Mouse (Mus musculus) hematopoietic stem cell, adult 5-6 weeks (primary cell): ENCODE results near the gene Nav2. TPM values are rescaled to one million over a fixed set of nuclear protein-coding genes. Genes with fewer than 3 reads are reported as not detected.

Source experiments
- ATAC-seq, 2 experiments: fragments of 125-278 bp in 1 of 2; replicated peaks in 1 of 2; 2 replicates each; pipeline ENCODE4 v1.8.0; 2016 to 2017; ENCODE audit warnings: inconsistent platforms in 2 of 2, mild to moderate bottlenecking in 2 of 2, moderate number of reproducible peaks in 2 of 2, low read depth in 1 of 2, moderate TSS enrichment in 1 of 2; ENCODE audit not compliant: low FRiP score in 2 of 2, poor library complexity in 2 of 2, severe bottlenecking in 2 of 2, insufficient read depth in 1 of 2, low TSS enrichment in 1 of 2
- total RNA-seq: library from RNA; stranded (forward); fragments of 172-1452, 232-1000 nt; gene quantifications from 2 replicates; pipeline ENCODE4 v1.2.3, GENCODE M21; 2017

The Nav2 gene
- total RNA-seq, 1 experiment from 2014 or later: 7.4 TPM

- no peak for ATAC-seq
Observed at GRCm38 (mm10) chr7:49347338-49348272, 439.1 kb downstream of the Nav2 start.

DNA sequence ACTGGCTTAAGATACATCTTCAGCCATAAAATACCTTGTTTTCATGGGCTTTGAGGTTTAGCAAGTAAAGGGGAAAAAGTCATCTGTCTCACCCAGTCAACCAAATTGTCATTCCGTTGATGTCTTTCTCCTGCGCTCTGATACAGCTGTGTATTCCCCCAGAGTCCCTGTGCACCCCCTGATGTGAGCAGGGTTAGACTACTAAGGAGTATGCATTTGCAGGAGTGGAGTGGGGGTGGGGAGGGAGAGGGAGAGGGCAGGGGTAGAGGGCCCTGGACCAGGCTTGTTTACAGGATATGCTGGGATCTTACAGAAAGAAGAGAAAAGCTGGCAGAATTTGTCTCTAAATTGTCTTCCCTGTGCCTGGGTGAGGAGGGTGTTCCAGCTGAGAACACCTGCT lies 440.1 kb downstream of the Nav2 start:
- no peak for ATAC-seq

DNA sequence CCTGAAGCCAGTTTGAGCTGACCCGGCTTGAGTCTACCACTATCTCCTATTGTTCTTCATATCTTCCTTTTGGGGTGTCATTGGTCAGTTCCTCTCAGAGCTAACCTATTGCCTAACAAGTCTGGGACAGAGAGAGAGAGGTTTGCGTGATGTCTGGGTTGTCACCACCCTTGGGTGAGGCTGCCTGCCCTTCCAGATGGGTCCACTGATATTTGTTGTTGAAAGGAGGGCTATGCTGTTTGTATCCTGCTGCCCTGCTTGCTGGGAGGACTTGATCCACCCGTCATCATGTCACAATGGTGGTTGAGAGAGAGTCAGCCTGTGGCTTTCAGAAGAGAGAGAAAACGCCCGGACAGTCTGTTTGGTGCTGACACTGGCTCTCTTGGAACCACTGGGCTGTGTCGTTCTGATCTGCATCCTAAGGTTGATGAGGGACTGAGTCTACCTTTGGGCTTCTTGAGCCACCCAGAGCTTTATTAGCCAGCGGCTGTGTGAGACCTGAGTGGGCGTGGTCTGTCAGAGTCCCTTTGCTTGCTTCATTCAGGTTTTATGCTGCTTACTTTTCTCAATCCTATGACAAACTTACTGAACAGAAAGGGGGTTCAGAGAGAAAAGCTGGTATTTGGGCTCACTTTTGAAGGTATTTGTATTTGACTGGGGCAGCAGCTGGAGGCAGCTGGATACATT lies 441.9 kb downstream of the Nav2 start:
- ATAC-seq: no peak

- ATAC-seq: no peak
Observed at GRCm38 (mm10) chr7:49351596-49352258, 443.2 kb downstream of the Nav2 start.

DNA sequence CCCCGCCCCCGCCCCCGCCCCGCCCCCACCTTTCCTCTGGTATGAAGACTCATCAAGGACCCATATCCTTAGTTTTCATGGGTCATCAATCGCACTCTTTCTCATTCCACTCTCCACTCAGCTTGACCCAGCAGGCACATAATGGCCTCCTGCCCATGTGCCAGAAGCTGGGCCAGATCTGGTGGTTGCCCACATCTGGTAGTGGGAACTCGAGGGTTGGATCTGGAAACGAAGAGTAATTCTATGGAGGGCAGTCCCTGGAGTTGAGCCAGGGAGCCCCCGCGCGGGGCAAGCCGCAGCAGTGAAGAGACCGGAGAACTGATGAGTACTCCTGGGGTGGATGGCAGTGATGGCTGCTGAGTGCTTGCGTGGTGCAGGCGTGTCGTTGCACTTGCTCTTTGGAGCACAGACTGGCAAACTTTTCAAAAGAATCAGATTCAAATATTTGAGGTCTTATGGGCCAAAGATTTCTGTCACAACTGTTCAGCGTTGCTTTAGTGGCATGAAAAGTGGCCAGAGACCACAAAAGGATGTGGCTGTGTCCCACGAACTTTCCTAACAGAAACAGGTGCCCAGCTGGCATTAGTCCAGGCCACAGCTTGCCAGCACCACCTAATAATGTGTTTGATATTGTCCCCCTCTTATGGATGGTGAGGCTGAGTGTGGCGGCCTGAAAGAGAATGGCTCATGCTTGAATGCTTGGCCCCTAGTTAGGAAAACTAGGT lies 449.1 kb downstream of the Nav2 start:
- peak in 1 of 2 experiments; percentile 17; a peak in 1 of 4 replicates for ATAC-seq

- no peak for ATAC-seq
Observed at GRCm38 (mm10) chr7:49359120-49359519, 450.6 kb downstream of the Nav2 start.

DNA sequence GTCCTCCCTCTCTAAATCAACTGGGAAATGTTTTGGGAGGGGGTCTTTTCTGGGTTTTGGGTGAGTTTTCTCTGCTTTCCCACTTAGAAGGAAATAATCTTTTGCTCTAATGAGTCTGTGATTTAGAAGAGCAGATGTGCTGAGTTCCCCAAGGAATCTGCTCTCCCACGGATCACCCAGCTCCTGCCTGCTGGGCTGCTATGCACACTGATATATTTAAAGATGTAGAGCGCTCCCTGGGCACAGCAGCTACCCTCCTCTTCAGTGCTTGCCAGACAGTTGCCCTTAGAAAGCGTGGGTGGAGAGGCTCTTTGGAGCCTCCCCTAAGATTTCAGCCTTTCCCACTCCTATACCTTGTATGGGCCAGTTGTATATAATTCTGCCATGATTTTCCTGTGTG lies 452.1 kb downstream of the Nav2 start:
- no peak for ATAC-seq

DNA sequence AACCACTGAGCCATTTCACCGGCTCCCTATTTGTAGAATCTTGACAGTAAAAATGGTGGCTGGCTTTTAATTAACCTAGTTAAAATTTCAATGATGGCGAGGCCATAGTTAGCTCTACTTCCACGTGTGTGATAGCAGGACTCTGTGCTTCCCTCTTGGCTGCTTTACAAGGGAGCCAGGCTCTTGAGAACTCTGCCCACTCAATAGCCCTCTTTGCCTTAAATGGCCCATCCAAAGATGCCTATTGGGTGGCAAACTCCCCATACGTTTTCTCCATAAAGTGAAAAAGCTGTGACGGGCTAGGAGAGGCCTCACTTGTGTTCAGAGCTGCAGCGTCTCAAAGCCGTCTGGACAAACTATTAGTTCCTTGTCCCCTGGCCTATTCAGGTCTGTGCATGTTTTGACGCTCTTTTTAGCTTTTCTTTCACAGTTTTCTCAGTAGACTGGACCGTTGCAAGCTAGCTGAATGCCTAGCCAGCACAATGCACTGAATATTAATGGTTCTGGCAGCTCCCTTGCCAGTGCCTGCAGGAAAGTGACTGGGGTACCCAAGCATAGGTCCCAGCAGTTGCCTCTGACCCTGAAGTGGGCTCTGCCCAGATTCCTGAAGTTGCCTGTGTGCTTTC lies 453.1 kb downstream of the Nav2 start:
- no peak for ATAC-seq

DNA sequence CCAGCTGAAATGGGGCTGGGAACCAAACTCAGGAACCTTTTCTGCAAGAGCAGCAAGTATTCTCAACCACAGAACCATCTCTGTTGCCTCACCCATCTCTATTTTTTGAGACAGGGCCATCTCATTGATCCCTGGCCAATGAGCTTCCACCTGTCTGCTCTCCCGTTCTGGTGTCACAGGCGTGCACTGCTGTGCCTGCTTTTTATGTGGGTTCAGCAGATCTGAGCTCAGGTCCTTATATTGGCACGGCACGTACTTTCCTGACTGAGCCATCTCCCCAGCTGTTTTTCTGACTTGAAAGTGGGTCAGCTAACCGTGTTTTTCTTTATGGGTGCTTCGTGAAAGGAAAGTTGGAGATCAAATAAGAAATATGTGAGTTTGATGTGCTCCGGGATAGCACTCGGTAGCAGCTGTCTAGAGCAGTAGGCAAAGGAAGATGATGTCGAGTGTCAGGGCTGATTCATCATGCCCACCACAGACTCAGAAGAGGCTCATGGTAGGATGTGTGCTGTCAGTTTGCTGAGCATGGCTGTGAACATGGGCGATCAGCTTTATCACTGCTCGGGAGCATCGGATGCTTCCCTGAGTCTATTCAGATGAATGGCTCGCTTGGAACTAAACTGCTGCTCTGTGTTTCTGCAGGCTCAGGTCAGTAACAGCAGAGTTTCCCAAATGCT lies 456.1 kb downstream of the Nav2 start:
- ATAC-seq: no peak

DNA sequence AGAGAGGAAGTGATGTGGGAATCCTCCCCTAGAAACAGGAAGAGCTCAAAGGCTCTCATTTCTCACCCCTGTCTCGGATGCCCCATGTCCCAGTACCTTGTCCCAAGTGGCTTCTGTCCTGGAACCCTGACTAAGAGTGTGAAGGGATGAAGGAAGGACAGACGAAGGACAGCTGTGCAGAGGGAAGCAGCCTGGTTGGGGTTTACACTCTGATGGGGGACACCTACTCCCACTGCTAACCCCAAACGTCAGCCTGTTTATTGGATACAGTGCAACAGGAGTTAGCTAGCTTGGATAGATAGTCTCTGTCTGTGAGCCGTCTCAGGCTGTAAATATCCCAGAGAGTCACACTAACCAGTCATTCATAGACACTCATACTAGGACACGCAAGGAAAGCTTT lies 460.1 kb downstream of the Nav2 start:
- no peak for ATAC-seq

- no peak for ATAC-seq
Observed at GRCm38 (mm10) chr7:49369006-49369405, 460.5 kb downstream of the Nav2 start.

DNA sequence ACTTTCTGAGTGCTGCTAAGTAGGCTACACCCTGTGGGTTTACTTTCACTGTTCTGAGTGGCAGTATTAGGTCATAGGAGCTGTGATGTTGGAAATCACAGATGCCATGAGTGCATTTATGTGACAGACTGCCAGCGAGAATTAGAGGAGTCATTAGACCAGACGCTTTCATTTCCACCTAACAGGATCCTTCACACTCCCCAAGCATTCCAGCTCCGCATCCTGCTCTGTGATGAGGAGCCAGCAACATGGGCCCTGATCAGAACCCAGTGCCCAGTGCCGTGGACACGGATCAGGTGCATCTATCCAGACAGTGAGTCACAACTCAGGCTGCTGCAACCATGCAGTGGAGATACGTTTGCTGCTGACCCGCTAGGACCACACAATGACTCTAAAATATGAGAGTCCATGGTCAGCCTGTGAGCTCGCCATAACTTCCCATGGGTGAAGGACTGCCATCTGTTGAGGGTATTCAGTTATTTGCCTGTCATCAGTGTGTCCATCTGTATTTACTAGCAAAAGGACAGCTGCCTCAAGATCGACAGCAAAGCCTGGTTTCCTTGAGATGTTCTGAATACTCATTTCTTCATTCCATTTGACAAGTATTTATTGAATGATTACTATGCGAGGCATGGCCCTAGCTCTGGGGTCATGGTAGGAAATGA lies 461.4 kb downstream of the Nav2 start:
- ATAC-seq: no peak

GRCm38 (mm10) chr7:49371345-49371744 lies 462.8 kb downstream of the Nav2 start:
- ATAC-seq: no peak

DNA sequence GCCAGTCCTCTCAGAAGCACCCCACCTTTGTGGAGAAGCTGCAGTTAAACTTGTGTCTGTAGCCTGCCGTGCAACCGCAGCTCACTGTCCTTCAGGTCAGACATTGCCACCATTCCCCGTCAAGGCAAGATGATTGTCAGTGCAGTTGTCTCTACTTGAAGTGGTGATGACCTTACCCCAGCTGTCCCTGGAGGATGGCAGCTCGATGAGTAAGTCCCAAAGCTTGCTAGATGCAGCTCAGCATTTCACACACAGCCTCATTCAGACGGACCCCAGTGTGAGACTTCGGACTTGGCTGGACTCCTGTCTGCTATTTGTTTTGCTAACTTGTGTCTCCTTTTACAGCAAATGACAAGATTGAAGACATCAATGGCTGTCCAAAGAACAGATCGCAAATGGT lies 463.5 kb downstream of the Nav2 start:
- ATAC-seq: no peak

DNA sequence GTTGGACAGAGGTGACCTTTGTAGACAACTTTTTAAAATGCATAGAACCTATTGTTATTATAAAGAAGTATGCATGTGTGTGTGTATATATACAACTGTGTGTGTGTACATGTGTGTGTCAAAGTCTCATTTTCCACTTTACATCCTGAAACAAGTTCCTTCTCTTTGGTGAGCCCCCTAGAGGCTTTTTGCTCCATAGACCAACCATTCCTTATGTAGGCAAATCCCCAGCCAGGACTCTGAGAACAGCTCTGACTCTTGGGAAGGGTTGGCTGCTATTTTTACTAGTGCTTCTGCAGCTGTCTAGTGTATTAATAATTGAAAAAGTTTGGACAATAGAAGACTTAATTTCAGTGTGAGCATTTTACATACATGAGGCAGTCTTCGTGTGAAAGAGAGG lies 464.7 kb downstream of the Nav2 start:
- no peak for ATAC-seq

- ATAC-seq: no peak
Observed at GRCm38 (mm10) chr7:49373661-49374060, 465.1 kb downstream of the Nav2 start.
